In the genomic region with DNA sequence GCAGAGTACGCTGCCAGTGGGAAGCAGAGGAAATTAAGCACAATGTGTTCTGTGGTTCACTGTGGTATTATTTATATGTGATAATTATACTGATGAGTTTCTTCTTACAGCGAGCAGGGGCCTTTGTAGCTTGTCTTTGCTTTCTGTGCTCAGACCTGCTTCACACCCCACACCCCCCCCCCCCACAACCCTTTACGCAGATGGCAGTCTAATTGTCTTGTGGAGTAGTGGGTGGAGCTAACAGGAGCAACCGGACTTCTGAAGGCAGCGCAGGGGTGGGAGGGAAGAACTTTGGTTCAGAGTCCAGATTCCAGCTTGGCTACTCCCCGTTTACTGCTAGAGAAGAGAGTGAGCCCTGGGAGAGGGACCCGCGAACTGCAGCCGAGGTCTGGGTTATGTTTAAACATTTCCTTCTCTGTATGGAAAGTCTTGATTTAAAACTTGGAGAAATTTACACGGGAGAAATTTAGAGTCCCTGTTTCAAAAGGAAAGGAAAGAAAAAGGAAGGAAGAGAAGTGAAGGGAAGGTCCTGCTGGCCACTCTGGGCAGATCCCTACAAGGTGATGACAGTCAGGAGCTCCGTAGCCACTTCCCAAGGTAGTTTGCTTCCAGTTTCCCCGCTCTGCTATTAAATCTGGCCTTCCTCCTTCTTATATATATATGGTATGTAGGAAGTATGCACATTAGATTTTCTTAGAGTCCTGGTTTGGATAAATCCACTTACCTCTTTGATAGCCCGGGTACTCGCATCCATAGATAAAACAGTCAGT, we compare ENCODE assay signal across 8 mouse cellular contexts. TPM values are rescaled to one million over a fixed set of nuclear protein-coding genes. Genes with fewer than 3 reads are reported as not detected.
A peak's percentile ranks its signal among the peaks of the same experiment; 100 is the strongest.
DNase-seq lines count a peak whose midpoint lies in the region; ATAC-seq and TF ChIP-seq lines count a peak whose summit lies in the region.

No protein-coding gene starts in this region.

- no peak overlapping the region for H3K4me3 ChIP-seq in layer of hippocampus, adult 2 months
- H3K4me3 ChIP-seq in hindbrain, embryonic 12.5 days = no peak overlapping the region
- H3K4me3 ChIP-seq in limb, embryonic 12.5 days (replicated peaks) = no peak overlapping the region

- H3K36me3 ChIP-seq in hindbrain, embryonic 12.5 days = no peaks in the 10 kb centered on the region
- H3K36me3 ChIP-seq in limb, embryonic 12.5 days = no peaks in the 10 kb centered on the region

- DNase-seq in layer of hippocampus, adult 2 months (ENCODE audit: low spot score in 2 of 2) = no peak
- no peak for DNase-seq in layer of hippocampus, adult 8-10 months (ENCODE audit: low spot score in 2 of 2)
- DNase-seq in retina, embryonic 14.5 days (ENCODE audit: low spot score) = peak; percentile 45
- no peak for DNase-seq in B cell, adult 2 months
- DNase-seq in right cerebral cortex, postnatal 14 days = no peak
- no peak for DNase-seq in gastrocnemius, postnatal 10 days

- TF ChIP-seq CTCF in layer of hippocampus, adult 2 months (conservative IDR thresholded peaks at IDR 0.05) = no peak

- H3K9me3 ChIP-seq in hindbrain, embryonic 12.5 days (replicated peaks) = no peaks in the 10 kb centered on the region
- no peaks in the 10 kb centered on the region for H3K9me3 ChIP-seq in limb, embryonic 12.5 days

- H3K4me2 ChIP-seq in hindbrain, embryonic 12.5 days (replicated peaks) = peak overlapping the region; percentile 23
- peak overlapping the region; percentile 47 for H3K4me2 ChIP-seq in limb, embryonic 12.5 days

- H3K9ac ChIP-seq in hindbrain, embryonic 12.5 days = no peak overlapping the region
- H3K9ac ChIP-seq in limb, embryonic 12.5 days (replicated peaks) = no peak overlapping the region

- peaks cover 14% of the 10 kb centered on the region for H3K4me1 ChIP-seq in hindbrain, embryonic 12.5 days
- peaks cover 18% of the 10 kb centered on the region for H3K4me1 ChIP-seq in limb, embryonic 12.5 days (replicated peaks)

- H3K27me3 ChIP-seq in hindbrain, embryonic 12.5 days = no peaks in the 10 kb centered on the region
- H3K27me3 ChIP-seq in limb, embryonic 12.5 days = no peaks in the 10 kb centered on the region

- 32% methylated on average over 14 of the region's 14 CpGs for WGBS in hindbrain, embryonic 12.5 days
- WGBS in limb, embryonic 12.5 days = 26% methylated on average over 14 of the region's 14 CpGs

- no peak for ATAC-seq in hindbrain, embryonic 12.5 days (ENCODE audit: low FRiP score)
- ATAC-seq in limb, embryonic 12.5 days (ENCODE audit: insufficient number of reproducible peaks, insufficient read depth, low FRiP score, low TSS enrichment, low read depth) = no peak

- H3K27ac ChIP-seq in layer of hippocampus, adult 2 months = peak overlapping the region; percentile 54; the same call in 1 of the 2 replicates
- H3K27ac ChIP-seq in hindbrain, embryonic 12.5 days = no peak overlapping the region
- peak overlapping the region; percentile 20; the same call in 1 of the 2 replicates for H3K27ac ChIP-seq in limb, embryonic 12.5 days

RNA-seq across cellular contexts. Expression of a gene that starts 30.4 kb away (rescaled TPM):
- total RNA-seq in layer of hippocampus, adult 2 months (2021) = 10 to 100 TPM in 1 of 2 experiments, 1 to 10 TPM in 1; 9.0 to 13.9 TPM
- total RNA-seq in layer of hippocampus, adult 8-10 months (2022) = 10 to 100 TPM; 11.2 to 17.0 (median 13.7) TPM
- polyA plus RNA-seq in hindbrain, embryonic 12.5 days (2016; fragmentation: Nextera tagmentation; extraction: Ambion mirVana) = 9.4 and 11.0 TPM in 2 replicates
- 9.7 and 10.9 TPM in 2 replicates for polyA plus RNA-seq in limb, embryonic 12.5 days (2016; fragmentation: Nextera tagmentation; extraction: Ambion mirVana)
- 100 to 1,000 TPM; 255 to 272 TPM for total RNA-seq in gastrocnemius, postnatal 10 days (2021)

Comparison
In these comparisons a context has a peak if more than half of its experiments do, and no peak if none do; other contexts are left out.
1. RNA of a gene that starts 30.4 kb away (total RNA-seq): 255 to 272 TPM in gastrocnemius, postnatal 10 days; 9.0 to 13.9 TPM in layer of hippocampus, adult 2 months and 11.2 to 17.0 TPM in layer of hippocampus, adult 8-10 months; every median in the first group is over 10 times any median in the second.